Mouse (Mus musculus): ENCODE measurements around the gene Pou3f1.
"Not testable (repeated sequence)": the region's sequence is repeated elsewhere in the genome, so short reads cannot be mapped to it uniquely, and the experiment has no call there.

Gene Pou3f1

GRCm38 (mm10) chr4:124685897-124686402 lies 29.3 kb downstream of the Pou3f1 start:
- DNase-seq (ENCODE audit: low read depth, low spot score) = no peak

- DNase-seq (ENCODE audit: low read depth, low spot score) = no peak
Observed at GRCm38 (mm10) chr4:124691455-124691854, 34.8 kb downstream of the Pou3f1 start.

DNA sequence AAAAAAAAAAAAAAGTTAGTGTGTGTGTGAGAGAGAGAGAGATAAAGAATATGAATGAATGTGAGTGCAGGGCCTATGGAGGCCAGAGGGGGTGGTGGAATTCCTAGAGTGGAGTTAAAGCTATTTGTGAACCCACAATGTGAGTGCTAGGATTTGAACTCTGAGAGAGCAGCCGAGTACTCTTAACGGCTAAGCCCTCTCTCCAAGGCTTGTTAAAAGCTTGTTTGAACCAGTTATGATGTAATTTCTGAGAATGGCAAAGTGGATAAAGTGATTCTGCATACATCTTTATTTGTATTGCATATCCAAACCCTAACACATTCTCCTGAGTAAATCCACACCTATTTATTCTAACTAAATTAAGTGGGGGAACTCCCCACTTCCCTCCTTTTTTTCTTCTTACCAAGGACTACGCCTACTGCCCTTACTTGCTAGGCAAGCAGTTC lies 35.8 kb downstream of the Pou3f1 start:
- no peak for DNase-seq (ENCODE audit: low read depth, low spot score)

DNA sequence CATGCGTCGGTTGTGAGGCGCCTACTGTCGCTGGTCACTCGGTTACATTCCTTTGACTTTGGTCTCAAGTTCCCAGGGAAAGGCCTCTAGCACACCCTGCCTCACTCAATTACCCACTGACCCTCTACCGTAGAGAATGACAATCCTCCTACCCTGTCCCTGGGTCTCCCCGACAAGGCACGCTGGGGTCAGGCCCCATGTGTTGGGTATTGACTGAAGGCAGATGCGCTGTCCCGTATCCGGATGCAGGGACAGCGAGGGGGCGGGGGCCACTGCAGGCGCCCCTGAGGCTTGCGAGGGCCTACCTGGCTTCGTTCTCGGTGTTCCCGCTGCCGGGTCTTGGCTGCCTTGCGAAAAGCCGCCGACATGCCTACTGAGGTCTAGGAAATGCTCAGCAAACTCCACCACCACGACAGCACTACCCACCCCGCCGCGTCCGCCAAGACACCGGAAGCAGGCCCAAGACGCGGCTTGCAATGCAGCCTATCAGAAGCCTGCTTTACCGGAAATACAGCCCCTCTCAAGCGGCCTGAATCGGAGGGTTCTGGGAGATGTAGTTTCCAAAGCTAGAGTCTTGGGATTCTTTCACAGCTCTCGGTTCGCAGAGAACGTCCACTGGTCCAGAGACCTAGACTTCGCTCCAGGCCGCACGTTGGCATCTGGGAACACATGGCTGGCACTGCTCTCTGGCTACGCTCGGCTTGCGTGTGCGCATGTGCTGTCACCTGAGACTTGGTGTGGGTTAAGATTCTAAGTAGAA lies 36.7 kb downstream of the Pou3f1 start, which contains the start of gene Utp11:
Gene Utp11, minus strand, starts transcription at position 466 of the 760 bp plus-strand sequence.
- peak; percentile 92 for DNase-seq (ENCODE audit: low read depth, low spot score)

DNA sequence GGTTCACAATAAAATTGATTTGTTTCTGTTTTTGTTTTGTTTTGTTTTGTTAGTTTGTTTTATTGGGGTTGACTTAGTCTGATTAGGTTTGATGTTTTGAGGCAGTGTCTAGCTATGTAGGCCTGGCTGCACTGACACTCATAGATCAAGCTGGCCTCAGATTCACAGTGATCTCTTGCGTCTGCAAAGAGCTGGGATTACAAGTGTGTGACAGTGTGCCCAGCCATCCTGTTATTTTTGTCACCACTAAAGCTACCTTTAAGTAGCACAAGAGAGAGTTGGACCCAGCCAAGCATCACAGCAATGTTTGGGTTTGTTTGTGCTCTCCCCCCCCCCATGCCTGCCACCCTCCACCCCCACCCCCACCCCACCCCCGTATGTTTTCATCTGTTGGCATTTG lies 38.0 kb downstream of the Pou3f1 start:
- DNase-seq (ENCODE audit: low read depth, low spot score) = no peak

- no peak for DNase-seq (ENCODE audit: low read depth, low spot score)
Observed at GRCm38 (mm10) chr4:124695786-124696516, 39.3 kb downstream of the Pou3f1 start.

DNA sequence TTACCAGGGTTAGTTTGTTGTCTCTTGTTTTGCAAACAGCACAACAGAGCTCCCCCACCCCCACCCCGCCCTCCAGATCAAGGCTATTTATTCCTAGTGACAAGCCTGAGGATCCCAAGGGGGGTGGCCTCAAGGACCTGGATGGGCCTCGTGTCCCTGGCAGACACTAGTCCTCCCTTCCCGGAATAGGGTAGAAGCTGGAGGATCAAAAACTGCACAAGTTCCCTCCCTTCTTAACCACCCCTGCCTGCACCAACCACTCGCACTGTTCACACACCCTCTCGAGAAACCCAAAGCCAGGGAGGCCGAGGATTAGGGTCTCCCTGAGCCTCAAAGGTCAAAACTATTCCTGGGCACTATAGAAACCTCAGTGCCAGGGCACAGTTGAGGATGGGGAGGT lies 43.2 kb downstream of the Pou3f1 start:
- no peak for DNase-seq (ENCODE audit: low read depth, low spot score)

GRCm38 (mm10) chr4:124700248-124700971 lies 43.8 kb downstream of the Pou3f1 start, which contains the start of gene Fhl3:
Gene Fhl3 (plus strand): TSS chr4:124700701.
- DNase-seq (ENCODE audit: low read depth, low spot score) = peak; percentile 81

- no peak for DNase-seq (ENCODE audit: low read depth, low spot score)
Observed at GRCm38 (mm10) chr4:124701052-124701845, 44.6 kb downstream of the Pou3f1 start.

GRCm38 (mm10) chr4:124701916-124702315 lies 45.3 kb downstream of the Pou3f1 start:
- DNase-seq (ENCODE audit: low read depth, low spot score) = no peak

DNA sequence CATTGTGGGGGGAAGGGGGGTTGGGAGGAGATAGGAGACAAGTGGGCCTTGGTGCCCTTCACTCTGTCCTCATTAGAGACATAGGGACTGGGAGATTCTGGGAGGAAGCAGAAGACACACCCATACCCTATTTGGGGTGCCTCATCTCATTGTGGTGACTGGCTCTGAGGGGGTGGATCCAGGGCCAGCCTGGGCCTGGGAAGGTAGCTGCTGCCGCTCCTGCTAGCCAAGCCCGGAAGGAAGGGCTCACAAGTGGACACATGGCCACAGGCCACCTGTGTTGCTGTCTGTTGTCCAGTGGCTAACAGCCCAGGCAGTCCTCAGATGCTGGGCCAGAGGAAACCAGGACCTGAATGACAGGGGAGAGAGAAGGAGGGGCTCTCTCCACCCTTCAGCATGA lies 46.8 kb downstream of the Pou3f1 start:
- DNase-seq (ENCODE audit: low read depth, low spot score) = no peak

- DNase-seq (ENCODE audit: low read depth, low spot score) = peak; percentile 54
Observed at GRCm38 (mm10) chr4:124703881-124704796, 47.5 kb downstream of the Pou3f1 start.

DNA sequence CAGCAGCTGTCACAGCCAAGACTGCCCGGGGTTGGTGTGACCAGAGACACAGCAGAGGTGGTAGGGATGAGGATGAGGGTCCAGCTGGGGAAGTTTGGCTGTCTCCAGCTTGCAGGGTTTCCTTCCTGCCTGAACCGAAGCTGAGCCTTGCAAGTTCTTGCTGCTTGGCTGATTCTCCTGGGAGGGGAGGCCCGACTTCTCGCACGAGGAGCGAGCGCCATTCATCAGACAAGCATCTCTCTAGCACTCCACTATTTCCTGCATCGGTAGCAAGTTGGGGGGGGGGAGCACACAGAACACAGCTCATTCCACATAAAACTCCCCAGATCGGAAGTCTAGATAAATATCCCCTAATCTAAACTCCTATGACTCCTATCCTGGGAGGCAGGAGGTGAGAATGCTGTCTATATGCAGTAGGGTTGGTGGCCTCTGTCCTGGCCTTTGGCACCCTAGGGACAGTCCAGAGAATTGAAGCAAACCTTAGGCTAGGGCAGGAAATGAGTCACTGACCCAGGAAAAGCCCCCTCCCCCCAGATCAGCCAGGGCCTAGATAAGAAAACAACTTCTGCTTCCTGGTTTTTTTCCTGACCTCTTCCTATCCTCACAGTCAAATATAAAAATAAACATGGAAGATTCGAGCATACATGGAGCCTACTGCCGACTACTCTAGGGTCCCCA lies 48.3 kb downstream of the Pou3f1 start:
- peak; percentile 48 for DNase-seq (ENCODE audit: low read depth, low spot score)

- DNase-seq (ENCODE audit: low read depth, low spot score) = no peak
Observed at GRCm38 (mm10) chr4:124705661-124706269, 49.2 kb downstream of the Pou3f1 start.

DNA sequence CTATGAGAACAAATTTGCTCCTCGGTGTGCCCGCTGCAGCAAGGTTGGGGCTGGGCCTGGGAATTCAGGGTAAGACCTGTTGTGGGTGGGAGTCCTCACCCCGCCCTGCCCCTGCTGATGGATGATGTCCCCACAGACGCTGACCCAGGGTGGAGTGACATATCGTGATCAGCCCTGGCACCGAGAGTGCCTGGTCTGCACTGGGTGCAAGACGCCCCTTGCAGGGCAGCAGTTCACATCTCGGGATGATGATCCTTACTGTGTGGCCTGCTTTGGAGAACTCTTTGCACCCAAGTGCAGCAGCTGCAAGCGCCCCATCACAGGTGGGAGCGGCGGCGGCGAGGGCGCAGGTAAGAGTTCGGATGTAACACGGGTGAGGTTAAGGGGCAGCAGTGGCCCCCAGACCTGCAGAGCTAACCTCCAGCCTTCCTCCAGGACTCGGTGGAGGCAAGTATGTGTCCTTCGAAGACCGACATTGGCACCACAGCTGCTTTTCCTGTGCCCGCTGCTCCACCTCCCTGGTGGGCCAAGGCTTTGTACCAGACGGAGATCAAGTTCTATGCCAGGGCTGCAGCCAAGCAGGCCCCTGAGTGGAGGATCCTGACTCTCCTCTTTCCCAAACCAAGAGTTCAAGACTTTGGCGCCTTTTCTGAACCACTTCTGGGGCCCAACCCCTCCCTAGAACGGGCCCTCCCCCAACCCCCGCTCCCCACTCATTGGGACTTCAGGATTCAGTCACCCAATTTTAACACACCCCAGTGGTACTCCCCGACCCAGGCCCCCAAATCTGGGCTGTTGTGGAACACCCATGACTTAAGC lies 51.0 kb downstream of the Pou3f1 start:
- DNase-seq (ENCODE audit: low read depth, low spot score) = not testable (repeated sequence)

DNA sequence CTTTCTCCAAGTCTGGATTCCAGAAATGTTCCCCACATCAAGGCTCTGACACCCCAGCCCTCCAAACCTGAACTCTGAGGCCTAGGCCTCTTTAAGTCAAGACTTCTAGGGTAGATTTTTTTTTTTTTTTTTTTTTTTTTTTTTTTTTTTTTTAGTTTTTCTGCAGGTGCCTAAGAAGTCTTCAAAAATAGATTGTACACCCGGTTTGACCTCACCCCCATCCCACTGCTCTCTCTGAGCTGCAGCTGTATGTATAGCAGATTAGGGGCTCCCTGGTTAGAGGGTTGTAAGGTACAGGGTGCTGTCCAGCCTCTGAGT lies 51.6 kb downstream of the Pou3f1 start:
- not testable (repeated sequence) for DNase-seq (ENCODE audit: low read depth, low spot score)

GRCm38 (mm10) chr4:124708518-124709477 lies 52.2 kb downstream of the Pou3f1 start:
- DNase-seq (ENCODE audit: low read depth, low spot score) = peak; percentile 90
